Mouse (Mus musculus): ENCODE data around the gene Aplp1. TPM values are rescaled to one million over a fixed set of nuclear protein-coding genes. Genes with fewer than 3 reads are reported as not detected.
"Not testable (repeated sequence)": the region's sequence is repeated elsewhere in the genome, so short reads cannot be mapped to it uniquely, and the experiment has no call there.

Gene Aplp1
- polyA plus RNA-seq, 1 experiment: 0.29 TPM

GRCm38 (mm10) chr7:30484250-30484649 lies 38.9 kb upstream of the Aplp1 start:
- Histone ChIP-seq H3K27me3 (ENCODE audit: control insufficient read depth, insufficient read depth, insufficient read length) (peaks cover 25% of the 10 kb centered on the region), H3K79me3 (ENCODE audit: low read depth) (no peaks in the 10 kb centered on the region), H3ac (ENCODE audit: control insufficient read depth, insufficient read length, low read depth) (no peak overlapping the region), H3K79me2 (ENCODE audit: control insufficient read depth, insufficient read depth) (no peaks in the 10 kb centered on the region), H3K4me3 (ENCODE audit: insufficient read depth, poor library complexity, severe bottlenecking) (no peak overlapping the region), H3K36me3 (ENCODE audit: control insufficient read depth, insufficient read depth) (no peaks in the 10 kb centered on the region)
- no peak for TF ChIP-seq USF1 (IDR thresholded peaks at IDR 0.05; ENCODE audit: low read depth)
- no peak for TF ChIP-seq CTCF (IDR thresholded peaks at IDR 0.05; ENCODE audit: control insufficient read depth, insufficient read depth, insufficient read length)
- no peak for TF ChIP-seq MAX (IDR thresholded peaks at IDR 0.05)
- no peak for TF ChIP-seq FOSL1 (IDR thresholded peaks at IDR 0.05; ENCODE audit: insufficient read depth, low read length, poor library complexity, severe bottlenecking)
- no peak for TF ChIP-seq MYOG (IDR thresholded peaks at IDR 0.05; ENCODE audit: control insufficient read depth, extremely low read depth, insufficient read length)
- no peak for TF ChIP-seq MYOD1 (IDR thresholded peaks at IDR 0.05; ENCODE audit: control insufficient read depth, insufficient read length, low read depth)
- TF ChIP-seq CEBPB (IDR thresholded peaks at IDR 0.05; ENCODE audit: low read depth): no peak

GRCm38 (mm10) chr7:30477415-30478381 lies 32.4 kb upstream of the Aplp1 start:
- Histone ChIP-seq H3K36me3 (ENCODE audit: control insufficient read depth, insufficient read depth) (no peaks in the 10 kb centered on the region), H3K79me3 (ENCODE audit: low read depth) (no peaks in the 10 kb centered on the region), H3ac (ENCODE audit: control insufficient read depth, insufficient read length, low read depth) (no peak overlapping the region), H3K27me3 (ENCODE audit: control insufficient read depth, insufficient read depth, insufficient read length) (peaks cover 46% of the 10 kb centered on the region), H3K79me2 (ENCODE audit: control insufficient read depth, insufficient read depth) (no peaks in the 10 kb centered on the region), H3K4me3 (ENCODE audit: insufficient read depth, poor library complexity, severe bottlenecking) (no peak overlapping the region)
- TF ChIP-seq MYOG (IDR thresholded peaks at IDR 0.05; ENCODE audit: control insufficient read depth, extremely low read depth, insufficient read length) (no peak), USF1 (IDR thresholded peaks at IDR 0.05; ENCODE audit: low read depth) (no peak), MYOD1 (IDR thresholded peaks at IDR 0.05; ENCODE audit: control insufficient read depth, insufficient read length, low read depth) (no peak), CTCF (IDR thresholded peaks at IDR 0.05; ENCODE audit: control insufficient read depth, insufficient read depth, insufficient read length) (no peak), CEBPB (IDR thresholded peaks at IDR 0.05; ENCODE audit: low read depth) (no peak), FOSL1 (IDR thresholded peaks at IDR 0.05; ENCODE audit: insufficient read depth, low read length, poor library complexity, severe bottlenecking) (no peak), MAX (IDR thresholded peaks at IDR 0.05) (no peak)

- not testable (repeated sequence) for H3K79me3 ChIP-seq (ENCODE audit: low read depth); H3K79me2 ChIP-seq (ENCODE audit: control insufficient read depth, insufficient read depth); H3K4me3 ChIP-seq (ENCODE audit: insufficient read depth, poor library complexity, severe bottlenecking); H3ac ChIP-seq (ENCODE audit: control insufficient read depth, insufficient read length, low read depth); H3K36me3 ChIP-seq (ENCODE audit: control insufficient read depth, insufficient read depth)
- H3K27me3 ChIP-seq (ENCODE audit: control insufficient read depth, insufficient read depth, insufficient read length): peaks cover 34% of the 10 kb centered on the region
These were observed 30.8 kb upstream of the Aplp1 start for GRCm38 (mm10) chr7:30476136-30476535.

- H3K27me3 ChIP-seq (ENCODE audit: control insufficient read depth, insufficient read depth, insufficient read length): peaks cover 36% of the 10 kb centered on the region
- no peak overlapping the region for H3K4me3 ChIP-seq (ENCODE audit: insufficient read depth, poor library complexity, severe bottlenecking)
- H3K79me2 ChIP-seq (ENCODE audit: control insufficient read depth, insufficient read depth): no peaks in the 10 kb centered on the region
- H3K36me3 ChIP-seq (ENCODE audit: control insufficient read depth, insufficient read depth): no peaks in the 10 kb centered on the region
- no peak overlapping the region for H3ac ChIP-seq (ENCODE audit: control insufficient read depth, insufficient read length, low read depth)
- no peak for TF ChIP-seq CTCF (IDR thresholded peaks at IDR 0.05; ENCODE audit: control insufficient read depth, insufficient read depth, insufficient read length)
- no peak for TF ChIP-seq MYOG (IDR thresholded peaks at IDR 0.05; ENCODE audit: control insufficient read depth, extremely low read depth, insufficient read length)
- no peak for TF ChIP-seq MYOD1 (IDR thresholded peaks at IDR 0.05; ENCODE audit: control insufficient read depth, insufficient read length, low read depth)
- TF ChIP-seq USF1 (IDR thresholded peaks at IDR 0.05; ENCODE audit: low read depth): no peak
- TF ChIP-seq MAX (IDR thresholded peaks at IDR 0.05): no peak
- TF ChIP-seq FOSL1 (IDR thresholded peaks at IDR 0.05; ENCODE audit: insufficient read depth, low read length, poor library complexity, severe bottlenecking): no peak
- no peak for TF ChIP-seq CEBPB (IDR thresholded peaks at IDR 0.05; ENCODE audit: low read depth)
- no peaks in the 10 kb centered on the region for H3K79me3 ChIP-seq (ENCODE audit: low read depth)
These were observed 29.7 kb upstream of the Aplp1 start for GRCm38 (mm10) chr7:30474999-30475398.

GRCm38 (mm10) chr7:30472411-30472810 lies 27.1 kb upstream of the Aplp1 start:
- no peaks in the 10 kb centered on the region for H3K36me3 ChIP-seq (ENCODE audit: control insufficient read depth, insufficient read depth)
- no peaks in the 10 kb centered on the region for H3K79me2 ChIP-seq (ENCODE audit: control insufficient read depth, insufficient read depth)
- H3K27me3 ChIP-seq (ENCODE audit: control insufficient read depth, insufficient read depth, insufficient read length): peaks cover 27% of the 10 kb centered on the region
- no peak overlapping the region for H3ac ChIP-seq (ENCODE audit: control insufficient read depth, insufficient read length, low read depth)
- no peaks in the 10 kb centered on the region for H3K79me3 ChIP-seq (ENCODE audit: low read depth)
- H3K4me3 ChIP-seq (ENCODE audit: insufficient read depth, poor library complexity, severe bottlenecking): no peak overlapping the region
- no peak for TF ChIP-seq MYOG (IDR thresholded peaks at IDR 0.05; ENCODE audit: control insufficient read depth, extremely low read depth, insufficient read length)
- TF ChIP-seq CTCF (IDR thresholded peaks at IDR 0.05; ENCODE audit: control insufficient read depth, insufficient read depth, insufficient read length): no peak
- TF ChIP-seq MAX (IDR thresholded peaks at IDR 0.05): no peak
- no peak for TF ChIP-seq FOSL1 (IDR thresholded peaks at IDR 0.05; ENCODE audit: insufficient read depth, low read length, poor library complexity, severe bottlenecking)
- no peak for TF ChIP-seq USF1 (IDR thresholded peaks at IDR 0.05; ENCODE audit: low read depth)
- TF ChIP-seq CEBPB (IDR thresholded peaks at IDR 0.05; ENCODE audit: low read depth): no peak
- no peak for TF ChIP-seq MYOD1 (IDR thresholded peaks at IDR 0.05; ENCODE audit: control insufficient read depth, insufficient read length, low read depth)

Data from C2C12 (cell line).